Mouse (Mus musculus) fibroblast of lung, adult 2 months (primary cell): Measurements from ENCODE around the gene Slc31a2.

Source experiments
- DNase-seq: peaks from one replicate; pipeline ENCODE4 v3.0.0-alpha.2; 2011; ENCODE audit warnings: low read depth

Slc31a2 gene

DNA sequence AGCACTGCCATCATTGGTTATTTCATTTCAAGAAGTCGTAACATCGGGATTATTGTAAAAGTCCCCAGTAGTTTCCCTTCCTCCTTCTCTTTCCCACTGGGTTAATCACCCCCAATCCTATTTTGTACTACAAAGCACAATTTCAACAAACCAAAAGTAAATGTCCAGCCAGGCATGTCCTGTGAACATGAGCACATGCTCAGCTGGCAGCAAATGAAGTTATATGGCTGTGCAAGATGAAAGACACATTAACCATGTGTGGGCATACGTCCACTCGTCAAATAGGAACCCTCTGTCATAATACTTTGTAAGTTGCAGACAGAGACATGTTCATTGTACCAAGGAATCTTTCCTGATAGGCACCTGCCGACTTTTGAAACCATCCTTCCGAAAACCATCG, 20.6 kb downstream of the Slc31a2 start:
- no peak for DNase-seq

DNA sequence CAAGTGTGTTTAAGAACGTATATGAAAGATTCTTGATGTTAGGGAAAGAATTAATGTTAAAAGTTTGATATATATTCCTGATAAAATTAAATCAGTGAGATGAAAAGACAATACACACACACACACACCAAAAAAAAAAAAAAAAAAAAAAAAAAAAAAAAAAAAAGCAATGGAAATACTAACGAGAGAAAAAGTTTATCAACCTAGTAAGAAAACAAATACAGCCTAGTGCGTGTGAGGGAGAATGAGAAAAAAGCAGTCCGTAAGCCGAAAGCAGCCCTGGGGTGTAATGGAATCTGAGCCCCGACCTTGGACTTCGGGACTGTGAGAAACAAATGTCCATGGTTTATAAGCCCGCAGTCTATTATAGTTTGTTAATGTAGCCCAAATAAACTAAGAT, 23.2 kb downstream of the Slc31a2 start:
- no peak for DNase-seq

DNA sequence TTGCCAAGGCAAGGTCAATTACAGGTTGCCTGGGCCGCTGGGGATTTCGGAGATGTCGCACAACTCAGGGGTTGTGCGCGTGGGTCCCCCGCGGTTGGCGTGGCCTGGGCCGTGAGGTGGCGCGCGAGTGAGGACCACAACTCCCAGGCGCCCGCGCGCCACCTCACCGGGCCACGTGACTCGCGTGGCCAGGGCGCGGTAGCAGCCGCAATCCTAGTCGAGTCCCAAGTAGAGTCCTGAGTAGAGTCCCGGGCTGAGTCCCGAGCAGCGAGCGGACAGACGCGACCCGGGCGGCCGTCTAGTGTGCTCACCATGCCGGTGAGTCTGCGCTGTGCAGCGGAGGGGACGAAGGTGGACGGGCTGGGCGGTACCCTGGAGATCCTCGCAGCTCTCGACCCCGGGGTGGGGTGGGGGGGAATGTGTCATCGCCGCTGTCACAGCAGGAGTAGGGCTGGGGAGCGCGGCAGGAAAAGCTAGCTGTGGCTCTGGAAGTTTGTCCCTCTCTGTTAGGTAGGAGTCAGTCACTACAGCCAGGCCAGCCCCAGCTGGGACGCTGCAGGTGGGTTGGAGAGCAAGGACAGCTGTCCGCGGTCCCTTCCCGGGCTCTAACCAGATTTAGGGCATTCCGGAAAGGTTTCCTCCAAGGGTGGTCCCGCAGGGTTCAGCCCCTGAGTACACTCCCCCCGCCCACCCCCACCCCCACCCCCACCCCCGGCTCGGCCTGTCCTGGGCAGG, 24.1 kb downstream of the Slc31a2 start:
- peak; percentile 40 for DNase-seq

DNA sequence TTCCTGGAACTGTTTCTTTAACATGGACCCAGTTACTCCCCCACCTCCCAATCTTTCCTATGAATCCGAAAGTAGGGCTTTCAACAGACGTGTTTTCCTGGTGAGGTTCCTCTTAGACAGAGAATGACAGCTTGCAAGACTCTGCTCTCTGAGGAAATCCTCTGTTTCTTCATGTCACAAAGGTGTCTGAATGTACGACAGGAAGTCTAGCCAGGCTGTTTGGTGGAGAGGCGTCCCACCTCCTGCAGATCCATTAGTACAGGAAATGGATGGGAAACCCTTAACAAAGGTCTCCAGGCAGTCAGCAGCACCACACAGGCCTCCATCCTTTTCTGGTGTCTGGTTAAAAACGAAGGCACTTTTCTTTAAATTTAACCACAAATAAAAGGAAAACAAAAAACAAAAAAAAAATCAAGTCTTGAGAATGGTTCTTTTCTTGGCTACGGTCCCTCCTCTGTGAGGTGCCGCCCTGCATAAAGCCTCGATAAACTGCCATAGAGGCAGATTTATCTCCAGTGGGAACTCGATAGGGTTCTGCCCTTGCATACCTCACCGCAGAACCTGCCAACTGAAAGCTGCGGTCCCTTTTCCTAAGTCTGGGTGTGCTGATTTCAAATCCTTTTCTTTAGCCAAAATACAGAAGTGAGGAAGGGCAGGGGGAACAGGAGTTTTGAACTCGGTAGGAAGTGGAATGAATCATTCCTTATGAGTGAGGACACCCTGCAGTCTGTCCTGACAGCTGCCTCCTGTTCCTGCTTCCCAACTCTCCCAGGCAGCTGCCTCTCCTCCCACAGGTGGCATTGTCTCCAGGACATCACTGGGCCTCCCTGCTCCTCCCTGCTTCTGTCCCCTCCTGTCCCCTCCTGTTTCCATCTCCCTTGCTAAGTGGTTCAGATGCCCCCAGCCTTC, 24.9 kb downstream of the Slc31a2 start:
- DNase-seq: no peak

DNA sequence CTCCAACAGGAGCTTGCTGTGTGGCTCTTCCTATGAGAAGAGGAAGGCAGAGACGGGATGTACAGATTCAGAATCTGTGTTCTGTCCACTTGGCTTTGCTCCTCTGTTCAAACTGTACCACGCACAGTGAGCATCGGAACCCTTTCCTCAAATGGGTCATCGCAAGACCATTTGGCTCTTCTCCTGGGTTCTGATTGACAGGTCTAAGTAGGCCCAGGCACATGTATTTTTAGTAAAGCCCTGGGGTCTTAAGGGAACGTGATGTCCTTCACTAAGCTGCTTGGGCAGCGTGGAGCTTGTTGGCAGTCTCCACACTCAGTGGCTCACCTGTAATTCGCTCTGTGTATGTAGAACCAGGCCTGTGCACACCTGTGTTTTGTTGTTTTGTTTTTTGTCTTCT, 26.9 kb downstream of the Slc31a2 start:
- no peak for DNase-seq

DNA sequence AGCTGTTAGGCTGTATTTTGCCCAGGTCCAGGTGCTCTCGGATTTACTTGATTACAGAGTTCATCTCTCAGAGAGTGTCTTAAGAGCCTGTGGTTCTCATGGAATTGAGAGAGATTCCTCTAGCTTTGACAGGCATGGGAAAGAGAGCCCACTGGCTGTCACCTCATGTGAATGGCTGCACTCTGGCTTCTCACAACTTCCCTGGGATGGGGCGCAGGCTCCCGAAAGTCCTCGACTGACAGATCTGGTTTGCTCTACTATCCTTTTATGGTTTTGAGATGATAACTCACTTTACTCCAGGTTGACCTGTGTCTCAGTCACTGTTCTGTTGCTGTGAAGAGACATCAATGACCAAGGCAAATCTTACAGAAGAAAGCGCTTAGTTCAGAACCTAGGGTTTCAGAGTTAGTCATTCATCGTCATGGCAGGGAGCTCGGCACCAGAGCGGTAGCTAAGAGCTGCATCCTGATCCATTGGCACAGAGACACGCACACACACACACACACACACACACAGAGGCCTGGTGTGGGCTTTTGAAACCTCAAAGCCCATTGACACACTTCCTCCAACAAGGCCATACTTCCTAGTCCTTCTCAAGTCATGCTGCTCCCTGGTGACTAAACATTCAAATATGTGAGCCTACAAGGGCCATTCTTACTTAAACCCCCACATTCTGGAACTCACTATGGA, 28.6 kb downstream of the Slc31a2 start:
- no peak for DNase-seq

DNA sequence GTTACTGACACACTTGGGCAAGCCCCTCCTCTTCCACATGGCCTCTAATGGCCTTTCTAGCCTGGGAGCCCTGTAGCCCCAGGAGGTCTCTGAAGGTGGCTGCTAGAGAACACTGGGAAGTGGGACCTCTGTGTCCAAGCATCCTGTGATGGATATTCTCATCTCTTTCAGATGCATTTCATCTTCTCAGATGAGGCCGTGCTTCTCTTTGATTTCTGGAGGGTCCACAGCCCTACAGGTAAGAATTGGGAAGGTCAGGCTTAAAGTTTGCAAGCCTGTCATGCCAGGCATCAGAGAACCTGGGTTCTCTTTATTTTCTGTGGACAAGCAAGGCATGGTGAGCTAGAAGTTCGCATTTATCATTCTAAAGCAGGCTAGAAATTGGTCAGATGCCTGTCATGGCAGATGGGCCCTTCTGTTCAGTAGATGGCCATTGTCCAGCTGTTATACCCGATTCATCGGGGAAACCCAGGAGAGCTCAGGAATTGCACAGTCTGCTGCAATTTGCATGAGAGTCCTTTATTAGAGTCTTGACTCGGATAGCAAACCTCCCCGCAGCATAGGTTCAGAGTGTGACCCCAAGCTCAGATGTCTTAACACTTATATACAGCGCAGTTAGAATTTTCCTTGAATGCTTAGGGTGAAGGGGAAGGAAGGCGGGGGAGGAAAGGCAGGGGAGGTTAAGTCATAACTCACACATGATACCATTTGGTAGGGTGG, 30.3 kb downstream of the Slc31a2 start:
- no peak for DNase-seq

DNA sequence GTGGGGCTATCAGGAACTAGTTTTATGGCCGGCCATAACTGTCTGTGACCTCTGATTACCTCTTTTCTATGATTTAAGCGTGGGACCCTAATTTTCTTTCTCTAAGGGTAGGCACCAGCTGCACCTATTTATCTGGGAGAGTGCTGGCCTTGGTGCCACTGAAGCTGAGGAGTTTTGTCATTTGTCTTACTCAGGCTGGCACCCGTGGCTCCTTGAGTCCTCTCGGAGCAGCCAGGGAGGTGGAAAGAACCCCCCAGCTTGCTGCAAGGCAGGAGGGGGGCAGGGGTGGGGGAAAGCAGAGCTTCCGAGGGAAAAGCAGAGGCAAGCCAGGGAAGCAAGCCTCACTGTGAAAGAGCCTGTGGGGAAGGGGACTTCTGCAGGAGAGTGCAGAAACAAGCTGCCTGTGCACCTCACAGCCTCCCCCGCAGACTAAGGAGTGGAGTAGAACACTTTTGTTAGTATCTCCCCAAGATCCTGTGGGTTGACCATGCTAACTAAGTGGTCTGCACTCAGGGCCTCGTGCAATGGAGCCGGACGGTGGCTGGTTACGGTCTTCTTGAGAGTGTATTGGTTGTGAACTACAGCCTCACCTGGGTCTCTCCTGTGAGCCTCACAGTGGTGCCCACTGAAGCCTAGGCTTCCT, 31.0 kb downstream of the Slc31a2 start:
- no peak for DNase-seq

DNA sequence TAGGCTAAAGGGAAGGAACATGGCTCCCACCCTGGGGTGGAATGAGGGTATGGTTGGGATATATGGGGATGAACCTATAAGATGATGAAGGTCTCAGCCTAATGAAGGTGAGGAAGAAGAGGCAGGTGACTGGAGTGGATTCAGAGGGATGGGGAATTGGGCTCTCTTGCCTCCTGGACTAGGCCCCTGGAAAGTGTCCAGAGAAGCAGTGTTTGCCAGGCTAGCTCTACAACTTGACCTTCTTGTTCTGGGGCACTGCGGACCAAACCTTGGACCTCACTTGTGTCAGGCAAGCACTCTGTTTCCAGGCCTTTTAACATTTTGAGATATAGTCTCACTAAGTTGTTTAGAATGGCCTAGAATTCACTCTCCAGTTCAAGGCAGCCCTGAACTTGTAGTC, 32.4 kb downstream of the Slc31a2 start:
- DNase-seq: no peak

DNA sequence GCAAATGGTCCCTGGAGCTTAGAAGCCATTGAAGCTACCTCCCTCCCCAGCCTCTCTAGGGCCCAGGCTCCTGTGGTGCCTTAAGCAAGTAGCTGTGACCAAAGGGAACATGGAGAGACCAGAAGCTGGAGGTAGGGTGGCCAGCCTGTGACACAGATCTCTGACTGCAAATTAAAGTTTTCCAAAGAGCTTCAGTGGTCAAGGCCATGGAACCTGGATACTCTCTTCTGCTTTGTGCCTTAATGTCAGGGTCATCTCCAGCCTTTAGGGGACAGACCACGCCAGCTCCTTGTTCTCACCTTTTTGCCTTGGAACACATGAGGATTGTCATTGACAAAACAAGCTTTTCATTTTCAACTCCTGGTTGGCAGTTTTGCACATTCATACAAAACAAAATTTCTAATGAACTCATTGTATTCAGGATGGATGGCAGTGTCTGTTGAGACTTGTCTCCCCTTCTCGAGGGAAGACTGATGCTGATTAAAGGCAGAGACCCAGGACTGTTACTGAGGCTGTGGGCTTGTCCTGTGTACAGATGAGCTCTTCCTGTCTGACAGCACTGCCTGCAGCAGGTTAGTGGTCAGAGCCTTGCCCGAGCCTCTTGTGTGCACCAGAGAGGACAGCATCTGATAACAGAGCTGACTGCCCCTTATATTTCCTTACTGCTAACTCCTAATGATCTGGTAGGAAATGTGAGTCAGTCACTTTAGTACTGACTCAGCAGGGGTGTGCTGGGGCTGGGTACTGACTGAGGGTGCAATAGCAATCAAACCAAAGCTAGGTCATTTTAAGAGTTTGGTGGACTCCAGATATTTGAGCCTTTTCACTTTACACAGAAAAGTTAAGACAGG, 35.1 kb downstream of the Slc31a2 start:
- DNase-seq: no peak

DNA sequence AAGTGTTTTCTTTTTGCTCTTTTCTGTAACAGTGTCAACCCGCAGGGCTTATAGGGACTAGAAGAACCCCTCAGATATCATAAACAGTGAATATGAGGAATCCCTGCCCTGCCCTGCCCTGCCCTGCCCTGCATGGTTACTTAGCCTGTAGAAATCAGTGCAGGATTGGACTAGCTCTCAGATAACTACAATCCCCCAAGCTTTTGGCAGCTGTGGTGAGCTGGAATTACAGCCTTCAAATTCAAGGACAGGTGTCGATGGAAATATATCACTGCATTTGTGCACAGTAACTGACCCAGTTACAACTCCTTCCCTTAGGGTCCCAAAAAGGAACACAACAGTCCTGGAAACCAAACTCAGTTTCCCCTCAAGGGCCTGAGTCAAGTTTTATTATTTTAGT, 37.6 kb downstream of the Slc31a2 start:
- no peak for DNase-seq

DNA sequence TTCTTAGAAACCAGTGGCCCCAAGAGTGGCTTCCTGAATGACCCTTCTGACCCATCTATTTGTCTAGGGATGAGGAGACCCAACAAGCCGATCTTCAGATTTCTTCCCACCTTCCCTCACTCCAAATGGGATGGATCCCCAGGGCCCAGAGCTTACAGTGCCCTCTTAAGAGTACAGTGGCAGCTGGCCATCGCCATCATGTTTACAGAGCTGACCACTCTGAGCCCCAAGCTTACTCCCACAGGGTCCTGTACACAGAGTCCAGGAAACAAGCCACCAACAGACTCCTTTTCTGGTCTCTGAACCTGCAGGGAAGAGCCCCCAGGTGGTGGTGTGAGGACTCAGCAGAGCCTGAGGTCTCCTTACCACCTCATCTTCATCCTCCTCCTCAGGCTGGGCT, 40.4 kb downstream of the Slc31a2 start:
- no peak for DNase-seq

DNA sequence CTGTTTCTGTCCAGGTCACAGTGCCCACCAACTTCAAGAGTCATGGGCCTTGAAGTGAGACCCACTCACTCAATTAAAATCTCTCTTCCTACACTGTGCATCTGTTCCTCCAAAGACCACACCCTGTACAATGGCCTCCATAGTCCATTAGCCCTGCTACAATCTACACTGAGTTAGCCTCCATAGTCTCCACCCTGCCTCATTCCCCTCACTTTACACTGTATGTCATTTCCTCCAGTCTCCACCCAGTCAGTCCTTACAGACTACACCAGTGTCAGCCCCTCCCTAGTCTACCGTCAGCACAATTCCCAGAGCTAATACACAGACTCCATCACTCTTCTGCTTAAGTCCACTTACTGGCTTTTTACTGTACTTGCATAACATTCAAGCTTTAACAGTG, 40.9 kb downstream of the Slc31a2 start:
- DNase-seq: no peak

DNA sequence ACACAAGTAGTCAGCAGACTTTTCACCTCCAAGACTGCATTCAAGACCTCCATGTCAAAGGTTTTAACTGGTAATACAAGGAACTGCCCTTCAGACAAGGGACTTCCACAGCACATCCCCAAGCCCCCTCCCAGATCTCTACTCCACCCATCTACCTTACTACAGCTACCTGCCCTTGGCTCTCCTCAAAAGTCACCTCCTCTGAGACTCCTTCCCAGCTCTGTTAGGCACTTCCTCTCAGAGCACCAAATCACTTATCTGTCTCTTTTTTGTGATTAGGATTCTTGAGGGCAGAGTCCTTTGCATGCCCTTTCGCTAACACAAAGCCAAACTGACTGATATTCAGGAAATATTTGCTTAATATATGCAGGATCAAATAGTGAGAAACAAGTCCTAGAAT, 43.9 kb downstream of the Slc31a2 start:
- no peak for DNase-seq

DNA sequence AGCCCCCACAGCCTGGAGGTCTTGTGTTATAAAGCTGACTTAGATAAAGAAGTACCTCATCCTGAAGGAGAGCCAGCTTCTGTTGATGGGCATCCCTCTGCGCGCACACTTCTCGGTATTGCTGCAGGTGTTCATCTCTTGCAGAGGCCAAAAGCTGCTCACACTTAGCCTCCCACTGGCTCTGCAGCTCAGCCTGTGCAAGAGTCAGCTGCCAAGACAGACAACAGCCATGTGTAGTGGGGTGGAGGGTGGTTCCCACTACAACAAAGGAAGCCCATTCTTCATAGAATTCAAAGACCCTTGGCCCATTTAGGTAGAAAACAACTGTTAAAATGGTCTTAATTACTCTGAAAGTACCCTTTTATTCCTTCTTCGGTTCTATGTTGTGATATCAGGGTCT, 44.5 kb downstream of the Slc31a2 start:
- DNase-seq: no peak

DNA sequence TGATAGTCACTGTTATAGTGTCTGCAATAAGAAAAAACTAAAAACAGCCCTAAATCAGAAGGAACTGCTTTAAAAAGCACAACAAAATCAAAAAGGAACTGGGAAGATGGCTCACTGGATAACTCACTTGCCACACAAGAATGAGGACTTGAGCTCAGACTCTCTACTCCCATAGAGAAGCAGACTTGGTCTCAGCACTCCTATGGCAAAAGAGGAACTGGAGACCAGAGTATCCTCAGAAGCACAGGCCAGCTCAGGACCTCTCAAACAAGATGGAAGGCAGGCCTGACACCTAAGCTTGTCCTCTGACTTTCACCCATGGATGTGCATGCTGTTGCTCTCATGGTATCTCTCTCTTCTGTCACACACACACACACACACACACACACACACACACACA, 46.0 kb downstream of the Slc31a2 start:
- no peak for DNase-seq

DNA sequence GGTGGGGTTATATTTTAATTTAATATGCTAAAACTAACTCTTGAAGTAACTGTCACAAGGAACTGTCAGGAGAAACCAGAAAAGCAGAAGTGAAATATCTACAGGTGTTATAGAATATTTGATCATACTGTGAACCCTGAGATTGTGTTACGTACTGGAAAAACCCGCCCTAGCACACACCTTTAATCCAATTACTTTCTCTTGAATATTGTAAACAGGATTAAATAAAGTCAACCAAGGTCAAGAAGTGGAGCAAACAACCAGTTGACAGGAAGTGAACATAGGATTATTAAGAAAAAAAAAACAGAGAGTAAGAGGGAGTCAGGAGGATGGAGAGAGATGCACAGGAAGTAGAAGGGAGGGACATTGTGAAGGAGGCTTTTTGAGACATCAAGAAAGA, 50.5 kb downstream of the Slc31a2 start:
- DNase-seq: no peak

DNA sequence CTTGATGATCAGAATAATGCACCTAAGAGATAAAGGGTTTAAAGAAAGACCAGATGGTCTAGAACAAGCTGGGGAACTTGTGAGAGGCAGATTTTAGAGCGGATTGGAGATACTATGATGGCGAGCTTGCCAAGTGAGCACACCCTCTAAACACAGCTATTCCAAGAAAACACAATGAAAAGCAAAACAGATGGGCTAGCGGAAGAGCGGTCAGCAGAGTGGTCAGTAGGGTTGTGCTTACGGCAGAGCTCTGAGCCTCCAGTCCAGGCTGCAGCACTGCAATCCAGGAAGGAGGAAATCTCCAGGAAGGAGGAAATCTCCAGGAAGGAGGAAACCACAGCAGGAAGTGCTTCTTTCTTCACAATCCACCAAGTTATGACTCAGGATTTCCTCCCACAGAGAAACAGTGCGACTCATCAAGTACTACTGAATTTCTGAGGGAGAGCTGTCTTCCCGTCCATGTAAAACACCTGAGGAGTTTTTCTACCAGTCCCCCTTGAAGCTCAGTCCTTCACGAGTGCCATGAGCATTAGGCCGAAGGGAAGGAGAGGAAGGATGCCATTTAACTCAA, 51.4 kb downstream of the Slc31a2 start:
- DNase-seq: no peak

DNA sequence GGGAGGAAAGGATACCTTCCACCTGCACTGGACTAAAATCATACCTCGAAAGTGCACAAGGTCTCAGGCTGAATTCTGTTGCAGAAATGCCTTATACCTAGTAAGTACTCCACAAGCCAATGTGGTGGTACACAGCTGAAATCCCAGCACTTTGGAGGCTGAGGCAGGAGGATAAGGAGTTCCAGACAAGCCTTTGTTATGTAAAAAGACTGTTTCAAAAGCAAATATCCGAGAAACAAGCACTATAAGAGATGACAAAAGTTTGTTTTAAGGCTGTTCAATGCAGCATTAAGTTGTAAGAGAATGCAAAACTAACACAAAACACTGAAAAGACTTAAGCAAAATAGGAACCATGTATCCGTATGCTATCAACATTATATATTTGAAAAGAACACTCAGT, 52.2 kb downstream of the Slc31a2 start:
- DNase-seq: no peak

DNA sequence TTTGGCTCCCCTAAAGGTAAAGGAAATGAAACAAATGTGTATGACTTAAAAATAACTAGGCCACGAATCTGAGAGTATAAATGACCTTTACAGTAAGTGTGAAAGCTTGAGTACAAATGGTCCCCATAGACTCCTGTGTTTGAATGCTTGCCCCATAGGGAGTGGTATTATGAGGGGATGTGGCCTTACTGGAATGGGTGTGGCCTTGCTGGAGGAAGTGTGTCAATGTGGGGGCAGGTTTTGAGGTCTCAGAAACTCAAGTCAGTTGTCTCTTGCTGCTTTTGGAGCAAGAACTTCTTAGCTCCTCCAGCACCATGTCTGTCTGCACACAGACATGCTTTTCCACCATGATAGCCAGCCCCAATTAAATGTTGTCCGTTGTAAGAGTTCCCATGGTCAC, 54.1 kb downstream of the Slc31a2 start:
- DNase-seq: no peak
